In genomic region chr11:30158028-30158700, GRCm38 (mm10) we compare ENCODE assay signal across 9 mouse cellular contexts.
DNase-seq lines count a peak whose midpoint lies in the region; ATAC-seq and TF ChIP-seq lines count a peak whose summit lies in the region.
"Had no signal": no experiment of that assay in that cellular context is flagged by ENCODE, and none has a peak within 500 bp of the region (broad histone marks: within the 10 kb centered on the region; RNA-seq: fewer than 3 reads in every experiment).

No protein-coding gene starts in this region.

- H3K27me3 ChIP-seq in midbrain, postnatal 0 days (ENCODE audit: insufficient read depth, low read length) = no peaks in the 10 kb centered on the region
- H3K27me3 ChIP-seq in midbrain, embryonic 10.5 days (ENCODE audit: low read depth, poor library complexity, severe bottlenecking) = no peaks in the 10 kb centered on the region
- H3K27me3 ChIP-seq in heart, embryonic 15.5 days = no peaks in the 10 kb centered on the region
- H3K27me3 ChIP-seq: neural tube, embryonic 15.5 days had no signal

- no peaks in the 10 kb centered on the region for H3K4me1 ChIP-seq in midbrain, postnatal 0 days (ENCODE audit: insufficient read depth, low read length)
- peaks cover 37% of the 10 kb centered on the region for H3K4me1 ChIP-seq in midbrain, embryonic 10.5 days
- peaks cover 91% of the 10 kb centered on the region for H3K4me1 ChIP-seq in heart, embryonic 15.5 days (replicated peaks)

- H3K9me3 ChIP-seq in midbrain, postnatal 0 days (ENCODE audit: low read length) = no peaks in the 10 kb centered on the region
- H3K9me3 ChIP-seq in midbrain, embryonic 10.5 days (replicated peaks) = no peaks in the 10 kb centered on the region
- H3K9me3 ChIP-seq in heart, embryonic 15.5 days (replicated peaks) = no peaks in the 10 kb centered on the region
- H3K9me3 ChIP-seq: neural tube, embryonic 15.5 days had no signal

- no peak overlapping the region; the same call in 1 of the 2 replicates for H3K27ac ChIP-seq in midbrain, postnatal 0 days (ENCODE audit: low read depth, low read length)
- no peak overlapping the region for H3K27ac ChIP-seq in midbrain, embryonic 10.5 days (replicated peaks)
- peak overlapping the region; percentile 88 for H3K27ac ChIP-seq in heart, embryonic 15.5 days
- H3K27ac ChIP-seq: neural tube, embryonic 15.5 days had no signal

- H3K4me3 ChIP-seq in midbrain, postnatal 0 days (ENCODE audit: low read depth, low read length) = no peak overlapping the region
- H3K4me3 ChIP-seq in midbrain, embryonic 10.5 days = no peak overlapping the region
- H3K4me3 ChIP-seq in heart, embryonic 15.5 days = no peak overlapping the region
- H3K4me3 ChIP-seq: neural tube, embryonic 15.5 days had no signal

- H3K36me3 ChIP-seq in midbrain, postnatal 0 days (ENCODE audit: insufficient read depth, low read length) = peaks cover 12% of the 10 kb centered on the region; the same call in 1 of the 2 replicates
- H3K36me3 ChIP-seq in midbrain, embryonic 10.5 days = peaks cover 24% of the 10 kb centered on the region
- H3K36me3 ChIP-seq in heart, embryonic 15.5 days = peaks cover 30% of the 10 kb centered on the region

- ATAC-seq in midbrain, postnatal 0 days (ENCODE audit: low FRiP score) = peak; percentile 2; the same call in 1 of the 2 replicates
- no peak for ATAC-seq in heart, embryonic 15.5 days (replicated peaks; ENCODE audit: insufficient number of reproducible peaks, insufficient read depth, low FRiP score, low read depth)

- WGBS in midbrain, postnatal 0 days = 37% methylated on average over 8 of the region's 8 CpGs
- 61% methylated on average over 8 of the region's 8 CpGs for WGBS in midbrain, embryonic 10.5 days
- 27% methylated on average over 8 of the region's 8 CpGs for WGBS in heart, embryonic 15.5 days

- no peak for TF ChIP-seq CTCF in midbrain, postnatal 0 days (IDR thresholded peaks at IDR 0.05)

- no peak overlapping the region for H3K4me2 ChIP-seq in midbrain, postnatal 0 days (ENCODE audit: low read depth, low read length, poor library complexity, severe bottlenecking)
- peak overlapping the region; percentile 26; the same call in 1 of the 2 replicates for H3K4me2 ChIP-seq in heart, embryonic 15.5 days
- H3K4me2 ChIP-seq: neural tube, embryonic 15.5 days had no signal

- no peak overlapping the region for H3K9ac ChIP-seq in midbrain, postnatal 0 days (replicated peaks; ENCODE audit: low read length, poor library complexity, severe bottlenecking)
- peak overlapping the region; percentile 8; the same call in 1 of the 2 replicates for H3K9ac ChIP-seq in heart, embryonic 15.5 days
- H3K9ac ChIP-seq: neural tube, embryonic 15.5 days had no signal

- DNase-seq in midbrain, postnatal 0 days (ENCODE audit: low spot score) = peak; percentile 66
- no peak for DNase-seq in midbrain, embryonic 10.5 days (ENCODE audit: low spot score)
- peak; percentile 92 for DNase-seq in cerebellum, adult 9-10 months
- DNase-seq in retina, postnatal 1 day = peak; percentile 68
- no peak for DNase-seq in T-cell, adult 2 months (ENCODE audit: low spot score)
- no peak for DNase-seq in kidney, adult 9 months
- DNase-seq: kidney, adult 8-10 months had no signal

Comparison
In these comparisons a context has a peak if more than half of its experiments do, and no peak if none do; other contexts are left out.
1. DNase-seq: peak in midbrain, postnatal 0 days (single experiment), cerebellum, adult 9-10 months (single experiment) and retina, postnatal 1 day (single experiment); none in midbrain, embryonic 10.5 days (single experiment), T-cell, adult 2 months (single experiment) and kidney, adult 9 months (single experiment).